Mouse (Mus musculus) erythroid progenitor cell, adult 5-6 weeks (primary cell): Measurements from ENCODE around the gene Trio. TPM values are rescaled to one million over a fixed set of nuclear protein-coding genes. Genes with fewer than 3 reads are reported as not detected.

Experiments used
- ATAC-seq: replicated peaks from 2 replicates; pipeline ENCODE4 v1.8.0; 2016; ENCODE audit warnings: moderate number of reproducible peaks, mild to moderate bottlenecking, moderate TSS enrichment, inconsistent platforms; ENCODE audit not compliant: poor library complexity, low FRiP score, severe bottlenecking
- total RNA-seq, 2 experiments: library from RNA; stranded (forward) in 1 of 2; stranded (reverse) in 1 of 2; fragments of 150-400 nt in 1 of 2; fragments of 186-747, 209-891 nt in 1 of 2; gene quantifications; 2 replicates each; pipeline versions ENCODE4 v1.2.3 to v1.2.4; 2015 to 2017; ENCODE audit warnings: low replicate concordance in 2 of 2

Trio gene
- total RNA-seq (2015; ENCODE audit: low replicate concordance), result 6.3 and 9.0 TPM in 2 replicates
- 3.4 and 5.5 TPM in 2 replicates for total RNA-seq (2017; ENCODE audit: low replicate concordance)

- no peak for ATAC-seq
Measured at GRCm38 (mm10) chr15:28025447-28026166, at the start of gene Trio. Gene Trio (minus strand): TSS chr15:28025848.

GRCm38 (mm10) chr15:28074416-28074970 lies 48.8 kb upstream of the Trio start:
- ATAC-seq, result no peak

DNA sequence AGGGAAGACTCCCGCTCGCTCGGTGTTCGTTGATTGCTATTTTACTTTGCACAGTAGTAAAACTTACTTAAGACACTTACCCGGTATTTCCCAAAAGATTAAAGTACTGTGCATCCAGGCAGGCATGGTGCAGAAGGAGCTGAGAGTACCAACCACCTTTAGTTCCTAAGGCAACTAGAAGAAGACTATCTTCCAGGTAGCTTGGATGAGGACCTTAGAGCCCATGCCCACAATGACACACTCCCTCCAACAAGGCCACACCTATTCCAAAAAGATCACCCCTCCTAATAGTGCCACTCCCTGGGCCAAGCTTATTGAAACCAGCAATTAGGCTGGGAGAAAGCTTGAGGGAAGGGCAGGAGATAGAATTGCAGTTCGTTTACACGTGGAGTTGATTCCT lies 46.0 kb upstream of the Trio start:
- ATAC-seq, result no peak

- no peak for ATAC-seq
Measured at GRCm38 (mm10) chr15:28070771-28071419, 45.2 kb upstream of the Trio start.

DNA sequence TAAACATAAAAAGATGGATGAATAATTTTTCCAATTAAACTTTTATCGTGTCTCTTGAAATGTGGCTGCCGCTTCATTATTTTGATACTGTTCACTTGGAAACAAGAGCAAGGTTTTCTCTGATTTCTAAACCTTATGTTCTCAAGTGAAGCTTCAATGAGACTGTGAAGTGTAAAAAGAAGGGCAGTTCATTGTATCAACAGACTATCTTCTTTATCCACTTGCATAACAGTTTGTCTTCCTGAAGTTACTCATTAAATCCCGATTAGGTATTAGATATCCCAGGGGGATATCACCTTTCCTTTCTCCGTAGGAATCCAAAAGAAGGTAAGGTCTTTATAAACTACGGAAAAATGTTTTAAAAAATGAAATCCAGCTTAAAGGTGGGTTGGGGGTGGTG lies 44.6 kb upstream of the Trio start:
- ATAC-seq, result no peak

DNA sequence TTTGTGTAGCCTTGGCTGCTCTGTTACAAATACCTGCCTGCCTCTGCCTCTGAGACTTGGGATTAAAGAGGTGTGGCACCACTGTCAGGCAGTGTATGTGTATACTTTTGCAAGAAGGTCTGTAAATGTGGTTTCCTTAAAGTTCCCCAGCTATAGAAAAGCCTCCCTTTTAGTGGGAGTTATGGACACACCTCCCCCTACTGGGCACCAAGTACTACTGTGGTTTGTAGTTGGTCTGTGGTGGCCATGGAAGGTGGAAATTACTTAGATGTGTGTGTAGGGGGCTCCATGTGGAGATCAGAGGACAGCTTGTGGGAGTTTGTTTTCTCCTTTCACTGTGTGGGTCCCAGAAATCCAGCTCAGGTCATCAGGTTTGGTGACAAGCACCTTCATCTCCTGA lies 41.7 kb upstream of the Trio start:
- ATAC-seq, result no peak

DNA sequence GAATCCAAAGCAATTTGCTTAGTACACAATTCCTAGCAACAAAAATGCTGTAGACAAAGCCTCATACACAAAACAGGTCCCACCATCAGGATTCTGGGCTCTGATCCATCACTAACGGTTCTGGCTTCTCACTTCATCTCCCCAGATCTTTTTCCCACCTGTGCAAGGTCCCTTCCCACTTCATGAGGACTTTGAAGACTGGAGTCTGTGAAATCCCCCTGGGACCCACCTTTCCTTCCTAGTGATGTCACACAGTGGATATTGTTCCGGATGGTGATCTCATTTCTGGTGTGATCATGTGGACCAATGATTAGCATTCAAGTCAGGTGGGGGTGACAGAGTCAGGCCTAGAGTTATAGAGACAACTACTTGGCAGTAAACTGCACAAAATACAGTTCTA lies 40.8 kb upstream of the Trio start:
- ATAC-seq, result no peak

DNA sequence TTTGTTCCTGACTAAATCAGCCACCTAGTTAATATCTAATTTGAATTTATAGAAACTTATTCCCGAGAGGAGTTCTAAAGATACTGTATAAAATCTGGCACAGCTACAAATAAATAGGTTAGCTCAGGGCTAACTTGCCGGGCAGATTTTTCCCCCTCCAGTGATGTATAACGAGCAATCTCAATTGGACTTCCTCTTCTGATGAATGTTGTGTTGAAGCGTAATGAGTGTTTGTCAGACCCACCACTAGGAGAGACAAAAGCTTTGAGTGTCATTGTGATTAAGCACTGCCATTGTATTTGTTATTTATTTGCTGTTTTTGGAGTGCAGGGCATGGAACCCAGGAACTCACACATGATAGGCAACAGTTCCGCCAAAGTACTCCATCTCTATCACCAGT lies 39.9 kb upstream of the Trio start:
- no peak for ATAC-seq

- no peak for ATAC-seq
Measured at GRCm38 (mm10) chr15:28064733-28065088, 39.1 kb upstream of the Trio start.

- ATAC-seq, result no peak
Measured at GRCm38 (mm10) chr15:28064081-28064732, 38.6 kb upstream of the Trio start.

DNA sequence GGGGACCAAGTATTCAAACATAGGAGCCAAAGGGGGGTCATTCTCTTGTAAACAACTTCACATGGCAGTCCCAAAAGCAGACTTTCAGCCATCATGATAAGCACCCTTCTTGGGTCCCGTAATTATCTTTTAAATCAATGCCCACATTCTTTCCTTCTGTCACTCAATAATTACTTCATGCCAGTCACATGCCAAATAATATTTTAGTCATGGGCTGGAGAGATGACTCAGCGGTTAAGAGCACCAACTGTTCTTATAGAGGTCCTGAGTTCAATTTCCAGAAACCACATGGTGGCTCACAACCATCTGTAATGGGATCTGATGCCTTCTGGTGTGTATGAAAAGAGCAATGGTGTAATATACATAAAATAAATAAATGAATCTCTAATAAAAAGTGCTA lies 37.8 kb upstream of the Trio start:
- no peak for ATAC-seq

DNA sequence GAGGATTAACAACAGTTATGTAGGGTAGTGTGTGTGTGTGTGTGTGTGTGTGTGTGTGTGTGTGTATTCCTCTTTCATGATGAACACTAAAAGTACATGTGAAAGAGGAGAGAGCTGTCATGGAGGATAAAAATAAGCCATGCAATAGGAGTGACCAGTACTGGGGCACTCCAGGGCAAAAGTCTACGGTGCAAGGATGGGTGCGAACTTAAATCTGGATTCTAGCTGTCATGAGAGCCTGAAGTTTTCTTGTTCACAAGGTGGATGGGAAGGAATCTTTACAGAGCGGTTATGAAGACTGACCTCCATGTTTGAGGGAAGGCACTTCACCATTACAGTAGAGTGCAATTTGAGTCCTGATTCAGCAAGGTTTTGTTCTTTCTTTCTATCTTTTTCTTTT lies 36.4 kb upstream of the Trio start:
- no peak for ATAC-seq

- ATAC-seq, result no peak
Measured at GRCm38 (mm10) chr15:28060977-28061376, 35.3 kb upstream of the Trio start.

GRCm38 (mm10) chr15:28060423-28060822 lies 34.8 kb upstream of the Trio start:
- ATAC-seq, result no peak

DNA sequence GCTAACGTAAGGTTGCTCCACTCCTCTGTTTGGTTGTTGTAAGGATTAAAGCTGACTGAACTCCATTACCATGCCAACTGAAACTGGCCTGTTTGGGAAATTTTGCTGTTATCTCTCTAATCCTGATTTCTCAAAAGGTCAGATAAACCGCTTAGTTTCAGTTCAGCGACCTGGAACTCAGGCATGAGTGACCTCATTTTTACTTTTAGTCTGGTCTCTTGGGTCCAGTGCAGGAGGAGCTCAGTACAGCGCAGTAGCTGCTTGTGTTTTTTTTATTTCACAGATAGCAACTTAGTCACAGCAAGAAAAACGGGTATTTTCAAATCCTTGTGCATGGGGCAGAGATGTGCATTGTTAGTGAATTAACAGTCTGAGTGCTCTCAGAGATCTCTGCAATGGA lies 31.9 kb upstream of the Trio start:
- no peak for ATAC-seq

DNA sequence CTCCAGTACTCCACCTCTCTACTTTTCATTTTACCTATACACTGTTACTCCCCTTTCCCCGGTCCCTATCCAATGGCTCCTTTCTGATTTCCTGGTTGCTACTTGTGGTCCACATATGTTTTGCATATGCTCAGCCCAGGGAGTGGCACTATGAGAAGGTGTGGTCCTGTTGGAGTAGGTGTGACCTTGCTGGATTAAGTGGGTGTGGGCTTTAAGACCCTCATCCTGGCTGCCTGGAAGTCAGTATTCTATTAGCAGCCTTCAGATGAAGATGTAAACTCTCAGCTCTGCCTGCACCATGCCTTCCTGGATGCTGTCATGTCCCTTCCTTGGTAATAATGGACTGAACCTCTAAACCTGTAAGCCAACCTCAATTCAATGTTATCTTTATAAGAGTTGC lies 29.1 kb upstream of the Trio start:
- no peak for ATAC-seq

DNA sequence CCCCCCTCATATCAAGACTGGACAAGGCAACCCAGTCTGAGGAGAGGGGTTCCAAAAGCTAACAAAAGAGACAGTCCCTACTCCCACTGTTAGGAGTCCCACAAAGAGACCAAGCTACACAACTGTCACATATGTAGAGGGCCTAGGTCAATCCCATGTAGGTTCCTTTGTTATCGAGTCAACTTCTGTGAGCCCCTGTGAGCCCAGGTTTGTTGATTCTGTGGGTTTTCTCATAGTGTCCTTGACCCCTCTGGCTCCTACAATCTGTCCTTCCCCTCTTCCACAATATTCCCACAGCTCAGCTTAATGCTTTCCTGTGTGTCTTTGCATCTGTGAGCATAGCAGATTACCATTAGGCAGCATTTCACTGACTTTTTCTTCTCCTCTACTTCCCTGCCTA lies 28.5 kb upstream of the Trio start:
- no peak for ATAC-seq

- ATAC-seq, result no peak
Measured at GRCm38 (mm10) chr15:28053226-28053625, 27.6 kb upstream of the Trio start.

DNA sequence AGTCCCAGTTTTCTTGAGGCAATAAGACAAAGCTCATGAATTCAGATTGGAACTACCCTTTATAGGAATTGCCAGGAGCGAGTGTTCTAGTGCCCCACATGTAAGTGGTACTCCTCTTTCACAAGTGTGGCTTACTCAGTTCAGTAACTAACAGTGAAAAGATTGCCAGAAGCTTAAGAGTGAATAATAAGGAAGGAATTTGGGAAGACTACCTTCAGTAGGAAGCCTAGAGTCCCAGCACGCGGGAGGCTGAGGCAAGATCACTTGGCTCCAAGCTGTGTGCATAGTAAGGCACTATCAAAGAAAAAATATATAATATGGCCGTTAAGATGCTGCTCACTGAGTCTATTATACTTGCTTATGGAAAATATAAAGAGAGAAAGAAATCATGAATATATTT lies 26.2 kb upstream of the Trio start:
- ATAC-seq, result no peak

DNA sequence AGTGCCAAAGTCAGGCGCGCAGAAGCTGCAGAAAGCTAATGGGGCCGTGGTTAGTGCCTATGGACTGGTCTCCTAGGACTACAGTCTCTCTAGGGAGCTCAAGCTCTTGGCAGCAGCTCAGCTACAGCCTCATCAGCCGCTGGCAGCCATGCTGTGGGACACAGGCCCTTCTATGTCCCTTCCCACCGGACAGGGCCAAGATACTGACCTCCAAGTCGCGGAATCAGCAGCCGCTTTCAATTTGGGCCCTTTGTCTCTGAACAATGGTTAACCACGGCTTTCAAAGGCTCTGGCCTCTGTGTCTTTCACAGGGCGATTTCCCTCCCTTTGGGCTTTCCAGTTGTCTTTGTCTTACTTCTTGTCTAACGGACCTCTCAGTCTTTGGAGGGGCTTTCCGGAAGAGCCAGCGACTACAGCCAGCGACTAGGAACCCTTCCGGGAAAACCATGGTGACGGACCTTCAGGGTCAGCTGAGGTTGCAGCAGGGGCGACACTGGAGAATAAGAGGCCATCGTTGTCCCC lies 25.5 kb upstream of the Trio start:
- no peak for ATAC-seq

GRCm38 (mm10) chr15:28047711-28048110 lies 22.1 kb upstream of the Trio start:
- no peak for ATAC-seq
